ENCODE assay signal across 8 mouse cellular contexts in the genomic region with DNA sequence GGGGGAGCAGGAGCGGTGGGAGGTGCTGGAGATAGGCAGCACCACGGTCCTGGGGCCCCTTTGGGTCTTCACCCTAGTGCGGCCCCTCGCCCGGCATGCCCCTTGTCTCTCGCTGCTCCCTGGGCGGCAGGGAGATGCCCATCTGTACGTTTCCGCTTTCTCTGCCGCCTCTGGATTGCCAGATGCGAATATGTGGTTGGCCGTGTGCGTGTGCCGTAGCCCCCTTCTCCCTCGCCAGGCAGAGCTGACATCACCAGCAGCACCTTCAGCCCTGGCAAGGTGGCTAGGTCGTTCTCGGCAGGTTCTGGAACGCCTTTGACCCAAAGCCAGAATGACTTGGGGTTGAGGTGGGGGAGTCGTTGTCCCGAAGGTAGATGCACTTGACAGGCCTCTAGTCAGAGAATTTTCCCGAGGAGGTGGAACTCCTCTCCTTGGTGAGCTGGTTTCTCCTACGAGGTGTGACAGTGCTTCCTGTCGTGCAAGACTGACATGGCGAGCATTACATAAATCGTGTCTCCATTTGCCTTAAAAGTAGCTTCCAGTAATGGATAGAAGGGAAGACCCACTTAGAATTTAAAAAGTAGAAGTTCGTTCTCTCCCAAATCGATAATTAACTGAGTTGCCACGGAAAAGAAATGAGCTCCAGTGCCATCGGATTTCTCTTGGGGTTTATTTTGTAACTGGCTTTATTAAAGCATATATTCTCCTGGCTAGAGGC. TPM values are rescaled to one million over a fixed set of nuclear protein-coding genes. Genes with fewer than 3 reads are reported as not detected.
DNase-seq lines count a peak whose midpoint lies in the region; ATAC-seq and TF ChIP-seq lines count a peak whose summit lies in the region.

No protein-coding gene starts in this region.

- H3K27me3 ChIP-seq in ES-Bruce4 (ENCODE audit: control insufficient read depth, insufficient read depth, low read length, poor library complexity, severe bottlenecking): no peaks in the 10 kb centered on the region
- H3K27me3 ChIP-seq in cerebellum, adult 2 months (ENCODE audit: control insufficient read depth, insufficient read depth, low read length): no peaks in the 10 kb centered on the region
- H3K27me3 ChIP-seq in heart, embryonic 14.5 days (ENCODE audit: control insufficient read depth, insufficient read depth, low read length): no peaks in the 10 kb centered on the region
- H3K27me3 ChIP-seq in liver, embryonic 15.5 days: no peaks in the 10 kb centered on the region
- H3K27me3 ChIP-seq in stomach, postnatal 0 days (ENCODE audit: control insufficient read depth, insufficient read depth, low read length): no peaks in the 10 kb centered on the region

- no peak for TF ChIP-seq POLR2A in ES-Bruce4 (IDR thresholded peaks at IDR 0.05; ENCODE audit: insufficient read depth, low read length)
- TF ChIP-seq POLR2A in cerebellum, adult 2 months (IDR thresholded peaks at IDR 0.05; ENCODE audit: borderline replicate concordance, insufficient read depth, low read length): no peak; the same call in 1 of the 2 replicates

- WGBS in cerebellum, adult 2 months: under 1% methylated on average over 29 of the region's 29 CpGs
- WGBS in heart, embryonic 14.5 days: 6% methylated on average over 29 of the region's 29 CpGs
- WGBS in liver, embryonic 15.5 days (ENCODE audit: insufficient replicate concordance): 2% methylated on average over 29 of the region's 29 CpGs
- 3% methylated on average over 28 of the region's 29 CpGs for WGBS in stomach, postnatal 0 days

- H3K36me3 ChIP-seq in ES-Bruce4 (ENCODE audit: control insufficient read depth, insufficient read depth, low read length, poor library complexity, severe bottlenecking): peaks cover 26% of the 10 kb centered on the region
- H3K36me3 ChIP-seq in heart, embryonic 14.5 days (ENCODE audit: control insufficient read depth, insufficient read depth, low read length): peaks cover 37% of the 10 kb centered on the region
- peaks cover 35% of the 10 kb centered on the region for H3K36me3 ChIP-seq in liver, embryonic 15.5 days (replicated peaks)
- H3K36me3 ChIP-seq in stomach, postnatal 0 days (ENCODE audit: control insufficient read depth, insufficient read depth, low read length): peaks cover 23% of the 10 kb centered on the region

- H3K4me2 ChIP-seq in heart, embryonic 14.5 days (ENCODE audit: low read length): peak overlapping the region; percentile 95
- peak overlapping the region; percentile 91 for H3K4me2 ChIP-seq in liver, embryonic 15.5 days
- H3K4me2 ChIP-seq in stomach, postnatal 0 days (replicated peaks; ENCODE audit: low read depth): peak overlapping the region; percentile 96

- no peaks in the 10 kb centered on the region for H3K4me1 ChIP-seq in ES-Bruce4 (ENCODE audit: control insufficient read depth, insufficient read depth, low read length)
- peaks cover 23% of the 10 kb centered on the region; the same call in 1 of the 2 replicates for H3K4me1 ChIP-seq in cerebellum, adult 2 months (ENCODE audit: control insufficient read depth, insufficient read depth, low read length)
- peaks cover 2 to 20% of the 10 kb centered on the region in 2 experiments; a peak in 2 of 4 replicates for H3K4me1 ChIP-seq in heart, embryonic 14.5 days (ENCODE audit: control insufficient read depth in 2 of 2, insufficient read depth in 2 of 2, low read length in 2 of 2)
- H3K4me1 ChIP-seq in liver, embryonic 15.5 days (replicated peaks): peaks cover 49% of the 10 kb centered on the region
- H3K4me1 ChIP-seq in stomach, postnatal 0 days (replicated peaks; ENCODE audit: control insufficient read depth, insufficient read depth): peaks cover 5% of the 10 kb centered on the region; the same call in 1 of the 2 replicates

- TF ChIP-seq CTCF in layer of hippocampus, adult 2 months (conservative IDR thresholded peaks at IDR 0.05): no peak
- no peak for TF ChIP-seq CTCF in ES-Bruce4 (IDR thresholded peaks at IDR 0.05; ENCODE audit: low read depth, low read length)
- no peak for TF ChIP-seq CTCF in cerebellum, adult 2 months (IDR thresholded peaks at IDR 0.05; ENCODE audit: borderline replicate concordance, insufficient read depth, low read depth, low read length)
- TF ChIP-seq CTCF in stomach, postnatal 0 days (IDR thresholded peaks at IDR 0.05; ENCODE audit: low read depth): no peak

- H3K9me3 ChIP-seq in ES-Bruce4 (replicated peaks; ENCODE audit: control insufficient read depth, insufficient read depth, low read length, poor library complexity, severe bottlenecking): no peaks in the 10 kb centered on the region
- no peaks in the 10 kb centered on the region for H3K9me3 ChIP-seq in heart, embryonic 14.5 days (ENCODE audit: control insufficient read depth, low read length)
- H3K9me3 ChIP-seq in liver, embryonic 15.5 days (replicated peaks): no peaks in the 10 kb centered on the region
- no peaks in the 10 kb centered on the region for H3K9me3 ChIP-seq in stomach, postnatal 0 days (ENCODE audit: control insufficient read depth, low read length)

- peak overlapping the region; percentile 58 for H3K9ac ChIP-seq in ES-Bruce4 (ENCODE audit: low read depth, poor library complexity, severe bottlenecking)
- peak overlapping the region; percentile 96 for H3K9ac ChIP-seq in heart, embryonic 14.5 days (ENCODE audit: low read length)
- peak overlapping the region; percentile 88 for H3K9ac ChIP-seq in liver, embryonic 15.5 days
- peak overlapping the region; percentile 95 for H3K9ac ChIP-seq in stomach, postnatal 0 days (ENCODE audit: low read length)

- DNase-seq in layer of hippocampus, adult 2 months (ENCODE audit: low spot score in 2 of 2): no peak
- DNase-seq in layer of hippocampus, adult 18-20 months (ENCODE audit: low spot score in 2 of 2): no peak
- DNase-seq in cerebellum, adult 2 months: peak; percentile 64 to 82
- no peak for DNase-seq in stomach, postnatal 0 days (ENCODE audit: low spot score)
- no peak for DNase-seq in lung, postnatal 36 days

- ATAC-seq in heart, embryonic 14.5 days (ENCODE audit: insufficient number of reproducible peaks, insufficient read depth, low FRiP score, low read depth): peak; percentile 10; the same call in 1 of the 2 replicates
- peak; percentile 14 for ATAC-seq in liver, embryonic 15.5 days (ENCODE audit: insufficient read depth)
- peak; percentile 4; the same call in 1 of the 2 replicates for ATAC-seq in stomach, postnatal 0 days (ENCODE audit: low FRiP score, low TSS enrichment)

- no peak for TF ChIP-seq EP300 in ES-Bruce4 (IDR thresholded peaks at IDR 0.05; ENCODE audit: insufficient read depth, low read depth, low read length)
- no peak for TF ChIP-seq EP300 in stomach, postnatal 0 days (optimal IDR thresholded peaks at IDR 0.05)

- peak overlapping the region; percentile 100 for H3K27ac ChIP-seq in layer of hippocampus, adult 2 months
- no peak overlapping the region for H3K27ac ChIP-seq in ES-Bruce4 (ENCODE audit: insufficient read depth, low read length)
- H3K27ac ChIP-seq in cerebellum, adult 2 months (ENCODE audit: insufficient read depth, low read length): peak overlapping the region; percentile 81
- H3K27ac ChIP-seq in heart, embryonic 14.5 days (replicated peaks in 1 of 2; ENCODE audit: control insufficient read depth in 1 of 2, insufficient read depth in 1 of 2, low read depth in 2 of 2, low read length in 2 of 2): peak overlapping the region; percentile 63 to 87
- peak overlapping the region; percentile 82 for H3K27ac ChIP-seq in liver, embryonic 15.5 days (replicated peaks)
- H3K27ac ChIP-seq in stomach, postnatal 0 days (replicated peaks): peak overlapping the region; percentile 93

- H3K4me3 ChIP-seq in layer of hippocampus, adult 2 months: peak overlapping the region; percentile 79
- H3K4me3 ChIP-seq in ES-Bruce4 (ENCODE audit: low read depth, low read length): peak overlapping the region; percentile 82
- peak overlapping the region; percentile 72 for H3K4me3 ChIP-seq in cerebellum, adult 2 months (replicated peaks; ENCODE audit: insufficient read depth, low read depth, low read length)
- peak overlapping the region; percentile 65 to 95 for H3K4me3 ChIP-seq in heart, embryonic 14.5 days (ENCODE audit: control insufficient read depth in 1 of 2, insufficient read depth in 1 of 2, low read depth in 1 of 2, low read length in 2 of 2)
- H3K4me3 ChIP-seq in liver, embryonic 15.5 days (replicated peaks): peak overlapping the region; percentile 94
- peak overlapping the region; percentile 95 for H3K4me3 ChIP-seq in stomach, postnatal 0 days (ENCODE audit: low read depth, low read length)

RNA-seq across cellular contexts. Expression of gene Calm1, which starts 1.6 kb away (rescaled TPM):
- total RNA-seq in layer of hippocampus, adult 2 months (2021): 1,000 to 10,000 TPM; 2,009 to 2,049 TPM
- total RNA-seq in layer of hippocampus, adult 18-20 months (2021): 1,000 to 10,000 TPM; 2,031 to 2,127 TPM
- polyA plus RNA-seq in ES-Bruce4 (2011; ENCODE audit: insufficient read depth, insufficient read length, low read depth, missing spikeins): 280 and 286 TPM in 2 replicates
- 991 and 1,020 TPM in 2 replicates for polyA plus RNA-seq in cerebellum, adult 2 months (2012; rRNA removed)
- 749 and 783 TPM in 2 replicates for polyA plus RNA-seq in heart, embryonic 14.5 days (2014; fragmentation: Nextera tagmentation; extraction: Ambion mirVana)
- 390 and 490 TPM in 2 replicates for polyA plus RNA-seq in liver, embryonic 15.5 days (2015; fragmentation: Nextera tagmentation; extraction: Ambion mirVana)
- 1,956 and 2,116 TPM in 2 replicates for polyA plus RNA-seq in stomach, postnatal 0 days (2015; fragmentation: Nextera tagmentation; extraction: Ambion mirVana)

RNA-seq across cellular contexts. Expression of gene Nrde2, which starts 41.4 kb away (rescaled TPM):
- 10 to 100 TPM; 23.8 to 24.3 TPM for total RNA-seq in layer of hippocampus, adult 2 months (2021)
- 10 to 100 TPM; 16.8 to 17.4 TPM for total RNA-seq in layer of hippocampus, adult 18-20 months (2021)
- 14.9 and 17.6 TPM in 2 replicates for polyA plus RNA-seq in ES-Bruce4 (2011; ENCODE audit: insufficient read depth, insufficient read length, low read depth, missing spikeins)
- polyA plus RNA-seq in cerebellum, adult 2 months (2012; rRNA removed): 14.8 and 16.9 TPM in 2 replicates
- 8.1 and 10.9 TPM in 2 replicates for polyA plus RNA-seq in heart, embryonic 14.5 days (2014; fragmentation: Nextera tagmentation; extraction: Ambion mirVana)
- polyA plus RNA-seq in liver, embryonic 15.5 days (2015; fragmentation: Nextera tagmentation; extraction: Ambion mirVana): 4.1 and 4.8 TPM in 2 replicates
- 5.9 and 6.9 TPM in 2 replicates for polyA plus RNA-seq in stomach, postnatal 0 days (2015; fragmentation: Nextera tagmentation; extraction: Ambion mirVana)

Comparison
In these comparisons a context has a peak if more than half of its experiments do, and no peak if none do; other contexts are left out.
1. DNase-seq: peak in cerebellum, adult 2 months (2 of 2); none in layer of hippocampus, adult 2 months (0 of 2), layer of hippocampus, adult 18-20 months (0 of 2), stomach, postnatal 0 days (single experiment) and lung, postnatal 36 days (single experiment).
2. Peak in every context shown above with its lines, with median percentiles within 50 percentile points of each other: H3K4me3 ChIP-seq, H3K9ac ChIP-seq, ATAC-seq and H3K4me2 ChIP-seq.